Mouse (Mus musculus) left cerebral cortex, postnatal 4 days (tissue): ENCODE data around the gene Snph. TPM values are rescaled to one million over a fixed set of nuclear protein-coding genes. Genes with fewer than 3 reads are reported as not detected.
A peak's percentile ranks its signal among the peaks of the same experiment; 100 is the strongest.
"Not testable (repeated sequence)": the region's sequence is repeated elsewhere in the genome, so short reads cannot be mapped to it uniquely, and the experiment has no call there.

ENCODE experiments used
- DNase-seq: peaks from one replicate; pipeline ENCODE4 v3.0.0-alpha.2; 2022
- intact Hi-C: fragments of 180-260 bp; cut with DNase I; formaldehyde crosslinking; loops from one replicate; pipeline ENCODE4 v1.15.1; 2025
- total RNA-seq, 2 experiments: library from RNA; stranded (reverse); gene quantifications; 2 replicates each; pipeline ENCODE4 v1.2.3; 2021

Snph gene
- total RNA-seq = 10 to 100 TPM; 80.0 to 84.0 TPM

GRCm38 (mm10) chr2:151632159-151632814 is at the start of gene Snph:
Gene Snph (minus strand): TSS chr2:151632593.
- DNase-seq = peak; percentile 72
- intact Hi-C loops = no loop called here

DNA sequence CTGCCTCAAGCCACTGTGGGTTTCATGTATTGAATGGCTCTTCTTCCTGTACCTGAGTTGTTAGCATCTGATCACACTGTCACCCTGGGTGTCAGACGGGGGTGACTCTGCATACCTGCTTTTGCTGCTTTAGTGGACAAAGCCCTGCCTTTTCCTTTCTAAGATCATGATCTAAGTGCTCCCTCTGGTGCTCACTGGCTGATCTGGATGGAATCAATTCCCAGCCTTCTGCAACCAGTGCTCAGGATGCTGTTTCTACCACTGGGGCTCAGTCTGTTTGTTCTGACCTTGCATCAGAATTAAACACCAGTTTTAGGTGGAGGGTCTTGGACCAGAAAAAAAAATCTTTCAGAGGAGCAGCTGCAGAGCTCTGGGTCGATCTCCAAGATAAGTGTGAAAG is 43.8 kb upstream of the Snph start:
- DNase-seq = no peak
- intact Hi-C loops = loop anchor here (10.0 kb wide), 1 partner anchor 181 kb away; the partner anchor contains the start of gene Nsfl1c

DNA sequence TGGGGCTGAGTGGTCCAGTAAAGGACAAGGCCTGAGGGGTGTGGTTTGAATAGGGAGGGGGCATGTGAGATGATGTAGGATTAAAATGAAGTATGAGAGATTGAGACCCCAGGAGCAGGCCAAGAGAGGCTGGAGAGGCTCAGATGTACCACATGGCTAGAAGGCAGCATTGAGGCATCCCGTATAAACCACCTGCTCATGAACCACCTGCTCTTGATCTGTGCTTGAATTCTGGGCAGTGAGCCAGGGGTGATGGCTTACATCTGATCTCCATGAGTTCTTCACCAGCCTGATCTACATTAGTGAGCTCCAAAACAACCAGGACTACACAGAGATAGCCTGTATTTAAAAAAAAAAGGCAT is 38.6 kb upstream of the Snph start:
- peak; percentile 14 for DNase-seq
- intact Hi-C loops = loop anchor here (10.0 kb wide), 1 partner anchor 176 kb away; the partner anchor contains the start of gene Nsfl1c

GRCm38 (mm10) chr2:151670026-151670967 is 37.9 kb upstream of the Snph start:
- intact Hi-C loops = loop anchor here (10.0 kb wide), 1 partner anchor 175 kb away; the partner anchor contains the start of gene Nsfl1c
- DNase-seq = peak; percentile 6

- intact Hi-C loops = no loop called here
- DNase-seq = no peak
Observed at GRCm38 (mm10) chr2:151668433-151668832, 36.0 kb upstream of the Snph start, which contains the start of gene Rad21l. Gene Rad21l (minus strand): TSS chr2:151668533.

GRCm38 (mm10) chr2:151652053-151652452 is 19.7 kb upstream of the Snph start:
- DNase-seq = no peak
- intact Hi-C loops = no loop called here

- no peak for DNase-seq
- intact Hi-C loops = no loop called here
Observed at GRCm38 (mm10) chr2:151636015-151636402, 3.6 kb upstream of the Snph start.

DNA sequence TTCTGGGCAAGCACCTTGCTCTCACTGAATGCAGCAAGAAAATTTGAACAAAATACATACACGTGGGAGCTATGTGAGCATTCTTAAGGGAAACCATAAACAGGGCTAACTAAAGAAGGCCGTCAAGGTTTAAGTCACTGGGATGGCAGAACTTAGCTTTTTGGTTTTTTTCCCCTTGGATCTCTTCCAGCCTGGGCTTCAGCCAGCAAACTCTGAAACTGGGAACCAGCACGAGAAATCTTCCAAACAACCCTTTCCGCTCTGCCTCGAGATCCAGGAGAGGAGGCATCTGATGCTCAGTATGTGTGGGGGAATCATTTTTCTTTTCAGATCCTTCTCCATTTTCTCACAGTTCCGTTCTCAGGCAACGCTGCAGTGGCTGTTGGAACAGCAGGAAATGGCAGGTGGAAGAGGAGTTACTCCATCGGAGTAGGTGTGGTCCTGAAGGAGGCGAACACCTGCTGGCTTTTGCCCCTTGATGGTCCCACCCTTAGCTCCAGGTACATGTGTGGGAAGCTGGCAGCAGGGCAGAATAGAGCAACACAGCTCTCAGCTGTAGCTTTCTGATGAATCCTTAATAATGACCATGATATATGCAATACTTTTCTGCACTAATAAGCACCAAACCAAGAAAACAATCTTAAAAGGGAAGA is 3.1 kb upstream of the Snph start:
- intact Hi-C loops = no loop called here
- DNase-seq = peak; percentile 23

DNA sequence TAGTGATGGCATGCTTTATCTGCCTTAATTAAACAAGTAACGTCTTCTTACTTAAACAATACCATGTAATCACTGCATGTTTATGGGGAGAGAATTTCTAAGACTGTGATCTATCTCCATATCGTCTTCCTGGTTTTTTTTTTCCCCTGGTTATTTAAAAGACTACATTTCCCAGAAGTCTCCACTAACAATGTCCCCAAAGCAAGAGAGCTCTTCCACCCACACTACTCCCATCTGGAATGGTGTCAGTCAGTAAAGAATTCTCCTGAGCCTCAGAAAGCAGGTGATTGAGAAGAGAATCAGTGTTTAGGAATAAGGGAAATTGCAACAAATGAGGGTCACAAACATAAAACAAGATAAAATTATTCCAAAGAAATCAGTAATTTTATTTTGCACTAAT is 2.5 kb upstream of the Snph start:
- DNase-seq = no peak
- intact Hi-C loops = no loop called here

- DNase-seq = no peak
- intact Hi-C loops = no loop called here
Observed at GRCm38 (mm10) chr2:151632982-151633381, 589 bp upstream of the Snph start.

GRCm38 (mm10) chr2:151631406-151632158 is 811 bp downstream of the Snph start:
- no peak for DNase-seq
- intact Hi-C loops = no loop called here

DNA sequence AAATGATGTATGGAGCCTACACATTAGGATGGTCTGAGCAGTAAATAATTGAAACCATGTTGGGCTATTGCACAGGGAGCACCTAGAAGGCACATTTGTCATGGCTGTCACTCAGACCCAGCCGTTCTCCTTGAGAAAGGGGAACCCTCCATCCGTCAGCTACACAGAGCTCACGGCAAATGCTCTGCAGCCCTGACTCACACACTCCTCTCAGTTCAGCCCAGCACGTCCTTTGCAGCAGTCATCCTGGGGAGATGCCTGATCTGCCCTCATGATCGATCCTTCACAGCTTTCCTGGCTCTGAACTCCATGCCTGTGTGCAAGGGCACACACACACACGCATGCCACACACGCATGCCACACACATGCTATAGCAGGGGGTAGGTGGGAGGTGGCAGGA is 3.1 kb downstream of the Snph start:
- DNase-seq = no peak
- intact Hi-C loops = no loop called here

GRCm38 (mm10) chr2:151628011-151628410 is 4.4 kb downstream of the Snph start:
- no peak for DNase-seq
- intact Hi-C loops = no loop called here

DNA sequence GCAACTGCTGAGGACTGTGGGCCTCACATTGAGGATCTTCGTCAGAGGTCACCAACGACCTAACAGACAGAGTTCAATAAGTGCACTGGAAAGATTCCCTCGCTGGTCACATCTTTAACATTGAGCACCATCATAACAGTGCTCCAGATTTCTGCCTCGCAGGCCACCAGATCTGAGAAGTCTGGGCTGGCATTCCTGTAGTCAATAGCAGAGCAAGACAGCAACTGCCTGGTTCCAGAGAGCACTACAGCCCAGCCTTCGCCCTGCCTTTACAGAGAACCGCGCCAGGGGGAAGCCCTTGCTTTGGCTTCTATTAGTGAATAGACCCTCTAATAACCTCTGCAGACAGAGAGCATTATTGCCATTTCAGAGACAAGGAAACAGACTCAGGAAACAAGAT is 6.1 kb downstream of the Snph start:
- intact Hi-C loops = no loop called here
- no peak for DNase-seq

DNA sequence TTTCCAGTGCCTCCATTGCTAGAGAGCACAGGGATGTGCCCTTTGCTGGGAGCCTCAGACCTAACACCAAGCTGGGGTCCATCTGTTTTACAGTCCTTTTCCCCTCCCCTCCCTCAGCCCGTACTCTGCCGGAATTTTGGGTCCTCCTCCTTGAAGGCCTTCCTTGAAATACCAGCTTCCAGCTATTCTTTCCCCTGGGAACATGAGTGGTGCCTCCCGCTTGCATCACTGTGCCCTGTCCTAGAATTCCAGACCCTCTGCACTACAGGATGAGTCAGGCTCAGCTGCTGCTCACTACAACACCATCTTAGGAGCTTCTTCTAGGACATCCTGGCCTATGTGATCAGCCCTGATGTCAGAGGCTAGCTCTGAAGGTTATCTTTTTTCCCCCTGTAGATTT is 8.6 kb downstream of the Snph start:
- intact Hi-C loops = no loop called here
- no peak for DNase-seq

GRCm38 (mm10) chr2:151616551-151617329 is 15.7 kb downstream of the Snph start:
- intact Hi-C loops = no loop called here
- no peak for DNase-seq

GRCm38 (mm10) chr2:151615779-151616178 is 16.6 kb downstream of the Snph start:
- intact Hi-C loops, DNase-seq: not testable (repeated sequence)

DNA sequence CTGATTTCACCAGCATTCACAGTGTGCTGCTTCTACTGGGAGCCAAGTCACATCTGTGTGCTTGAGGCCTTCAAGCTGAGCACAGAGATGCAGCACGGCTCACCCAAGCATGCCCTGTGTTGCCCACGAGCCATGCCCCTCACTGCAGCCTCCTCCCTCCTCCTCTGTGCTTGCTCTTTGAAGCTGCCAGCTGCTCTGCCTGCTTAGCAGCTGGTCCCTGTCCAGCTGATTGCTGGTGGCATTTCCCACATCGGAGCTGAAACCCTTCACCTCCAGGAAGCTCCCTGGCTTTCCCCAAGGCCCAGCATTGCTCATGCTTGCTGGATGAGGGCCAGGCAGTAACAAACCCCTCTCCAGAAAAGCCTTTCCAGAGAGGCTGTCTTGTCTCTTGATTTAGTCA is 22.4 kb downstream of the Snph start:
- intact Hi-C loops = no loop called here
- DNase-seq = peak; percentile 60

DNA sequence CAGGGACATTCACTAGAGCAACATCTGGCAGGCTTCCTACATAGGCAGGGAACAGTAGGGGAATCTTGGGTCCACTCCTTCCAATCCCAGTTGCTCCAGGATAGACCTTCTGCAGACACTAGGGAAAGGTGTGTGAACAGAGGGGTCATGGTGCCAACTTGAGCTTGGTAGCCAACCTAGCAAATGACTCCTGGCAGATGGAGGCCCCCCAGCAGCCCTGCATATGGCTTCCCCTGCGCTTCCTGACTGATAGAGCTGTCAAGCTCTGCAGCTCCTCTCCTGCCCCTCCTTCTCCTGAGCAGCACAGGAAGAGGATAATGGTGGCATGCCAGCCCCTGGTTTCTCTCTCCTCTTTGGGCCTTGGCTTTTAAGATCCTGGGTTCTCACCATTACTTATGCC is 24.0 kb downstream of the Snph start:
- intact Hi-C loops = no loop called here
- DNase-seq = peak; percentile 51
